Comparison of ENCODE assay signal across 8 mouse cellular contexts in genomic region chr7:90886396-90887006, GRCm38 (mm10).
DNase-seq lines count a peak whose midpoint lies in the region; ATAC-seq lines count a peak whose summit lies in the region.

No protein-coding gene starts in this region.

- H3K4me1 ChIP-seq in embryonic facial prominence, embryonic 12.5 days = no peaks in the 10 kb centered on the region
- peaks cover 4% of the 10 kb centered on the region; the same call in 1 of the 2 replicates for H3K4me1 ChIP-seq in intestine, embryonic 15.5 days (replicated peaks)
- H3K4me1 ChIP-seq in neural tube, embryonic 13.5 days (replicated peaks) = peaks cover 16% of the 10 kb centered on the region

- H3K27ac ChIP-seq in embryonic facial prominence, embryonic 12.5 days = no peak overlapping the region
- no peak overlapping the region for H3K27ac ChIP-seq in intestine, embryonic 15.5 days
- peak overlapping the region; percentile 83 for H3K27ac ChIP-seq in neural tube, embryonic 13.5 days (replicated peaks)

- no peaks in the 10 kb centered on the region for H3K9me3 ChIP-seq in embryonic facial prominence, embryonic 12.5 days
- no peaks in the 10 kb centered on the region for H3K9me3 ChIP-seq in intestine, embryonic 15.5 days
- no peaks in the 10 kb centered on the region for H3K9me3 ChIP-seq in neural tube, embryonic 13.5 days

- ATAC-seq in embryonic facial prominence, embryonic 12.5 days (ENCODE audit: insufficient number of reproducible peaks, insufficient read depth, low FRiP score, low TSS enrichment) = no peak
- no peak for ATAC-seq in intestine, embryonic 15.5 days
- ATAC-seq in neural tube, embryonic 13.5 days (ENCODE audit: low read depth) = peak; percentile 52
- no peak for ATAC-seq in granulocyte monocyte progenitor cell, adult 5-6 weeks (replicated peaks; ENCODE audit: poor library complexity, severe bottlenecking)

- WGBS in embryonic facial prominence, embryonic 12.5 days = 3% methylated on average over 13 of the region's 13 CpGs
- WGBS in intestine, embryonic 15.5 days = 1% methylated on average over 13 of the region's 13 CpGs
- 1% methylated on average over 13 of the region's 13 CpGs for WGBS in neural tube, embryonic 13.5 days

- H3K4me3 ChIP-seq in embryonic facial prominence, embryonic 12.5 days = peak overlapping the region; percentile 38
- peak overlapping the region; percentile 25 for H3K4me3 ChIP-seq in intestine, embryonic 15.5 days (replicated peaks)
- peak overlapping the region; percentile 44 for H3K4me3 ChIP-seq in neural tube, embryonic 13.5 days

- H3K4me2 ChIP-seq in embryonic facial prominence, embryonic 12.5 days (replicated peaks) = peak overlapping the region; percentile 87
- peak overlapping the region; percentile 79 for H3K4me2 ChIP-seq in intestine, embryonic 15.5 days (replicated peaks)
- H3K4me2 ChIP-seq in neural tube, embryonic 13.5 days = peak overlapping the region; percentile 78

- 0 out of 2 replicates have a peak overlapping the region, but pooled peaks have one; percentile 48 for H3K9ac ChIP-seq in embryonic facial prominence, embryonic 12.5 days
- no peak overlapping the region for H3K9ac ChIP-seq in intestine, embryonic 15.5 days
- H3K9ac ChIP-seq in neural tube, embryonic 13.5 days = peak overlapping the region; percentile 73

- H3K27me3 ChIP-seq in embryonic facial prominence, embryonic 12.5 days = no peaks in the 10 kb centered on the region
- no peaks in the 10 kb centered on the region for H3K27me3 ChIP-seq in intestine, embryonic 15.5 days (replicated peaks)
- no peaks in the 10 kb centered on the region for H3K27me3 ChIP-seq in neural tube, embryonic 13.5 days

- no peaks in the 10 kb centered on the region for H3K36me3 ChIP-seq in embryonic facial prominence, embryonic 12.5 days
- H3K36me3 ChIP-seq in intestine, embryonic 15.5 days = no peaks in the 10 kb centered on the region
- no peaks in the 10 kb centered on the region for H3K36me3 ChIP-seq in neural tube, embryonic 13.5 days

- peak; percentile 1 for DNase-seq in kidney, postnatal 4 days
- DNase-seq in kidney, postnatal 14 days = no peak
- no peak for DNase-seq in adrenal gland, adult (ENCODE audit: inconsistent age in 2 of 2, low spot score in 1 of 2)
- DNase-seq in spleen, adult 18-20 months = no peak

Comparison
In these comparisons a context has a peak if more than half of its experiments do, and no peak if none do; other contexts are left out.
1. DNase-seq: peak in kidney, postnatal 4 days (2 of 2); none in kidney, postnatal 14 days (single experiment), adrenal gland, adult (0 of 2) and spleen, adult 18-20 months (0 of 2).
2. Peak in every context shown above with its lines, with median percentiles within 50 percentile points of each other: H3K4me2 ChIP-seq and H3K4me3 ChIP-seq.